Mouse (Mus musculus): Measurements from ENCODE around the gene Fancc. TPM values are rescaled to one million over a fixed set of nuclear protein-coding genes. Genes with fewer than 3 reads are reported as not detected.
"Not testable (repeated sequence)": the region's sequence is repeated elsewhere in the genome, so short reads cannot be mapped to it uniquely, and the experiment has no call there.

The Fancc gene
- total RNA-seq, 1 experiment from 2014 or later: 18.2 TPM

GRCm38 (mm10) chr13:63418148-63418547 lies 78.9 kb downstream of the Fancc start:
- no peak for DNase-seq

DNA sequence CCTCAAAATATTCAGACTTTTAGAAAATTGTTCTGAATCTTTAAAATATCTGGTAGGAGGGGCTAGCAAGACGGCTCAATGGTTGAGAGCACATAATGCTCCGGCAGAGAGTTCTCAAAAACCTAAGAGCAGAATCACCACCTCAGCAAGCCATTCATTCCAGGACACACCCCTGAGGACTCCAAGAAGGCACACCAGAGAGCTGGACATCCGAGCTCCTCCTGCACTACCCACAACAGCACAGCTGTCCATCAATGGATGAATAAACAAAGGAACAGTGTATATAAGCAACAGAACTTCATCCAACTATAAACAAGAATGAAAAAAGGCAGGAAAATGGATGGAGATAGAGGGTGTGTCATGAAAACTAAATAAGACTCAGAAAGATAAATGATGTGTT lies 80.3 kb downstream of the Fancc start:
- DNase-seq: no peak

- no peak for DNase-seq
Observed at GRCm38 (mm10) chr13:63412662-63413061, 84.4 kb downstream of the Fancc start.

DNA sequence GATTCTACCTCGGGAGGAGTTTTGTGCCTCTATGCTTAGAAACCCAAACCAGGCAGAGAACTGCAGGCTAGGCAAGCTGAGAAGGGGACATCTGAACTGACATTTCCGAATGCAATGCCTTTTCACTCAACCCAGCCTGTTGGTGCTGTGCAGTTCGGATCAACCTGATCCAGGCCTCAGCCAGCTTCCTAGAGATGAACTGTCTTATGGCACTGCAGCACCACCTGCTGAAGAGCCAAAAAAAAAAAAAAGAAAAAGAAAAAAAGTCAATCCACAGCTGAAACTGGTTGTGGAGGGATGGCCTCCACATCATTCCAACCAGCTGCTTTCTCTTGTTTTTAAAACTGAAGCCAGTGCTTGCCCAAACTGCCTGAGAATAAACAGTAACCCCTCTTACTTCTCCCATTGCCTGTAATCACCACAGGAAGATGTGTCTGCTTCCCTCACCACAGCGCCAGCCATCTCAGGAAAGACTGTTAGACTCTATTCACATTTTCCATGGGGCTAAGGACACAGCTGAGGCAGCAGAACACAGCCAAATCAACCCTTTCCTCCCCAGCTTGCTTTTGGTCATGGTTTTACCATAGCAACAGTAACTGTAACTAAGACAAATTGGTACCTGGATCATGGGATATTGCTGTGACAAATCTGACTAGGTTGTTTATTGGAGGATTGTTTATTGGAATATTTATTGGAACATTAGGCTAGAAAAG lies 85.6 kb downstream of the Fancc start:
- DNase-seq: no peak

DNA sequence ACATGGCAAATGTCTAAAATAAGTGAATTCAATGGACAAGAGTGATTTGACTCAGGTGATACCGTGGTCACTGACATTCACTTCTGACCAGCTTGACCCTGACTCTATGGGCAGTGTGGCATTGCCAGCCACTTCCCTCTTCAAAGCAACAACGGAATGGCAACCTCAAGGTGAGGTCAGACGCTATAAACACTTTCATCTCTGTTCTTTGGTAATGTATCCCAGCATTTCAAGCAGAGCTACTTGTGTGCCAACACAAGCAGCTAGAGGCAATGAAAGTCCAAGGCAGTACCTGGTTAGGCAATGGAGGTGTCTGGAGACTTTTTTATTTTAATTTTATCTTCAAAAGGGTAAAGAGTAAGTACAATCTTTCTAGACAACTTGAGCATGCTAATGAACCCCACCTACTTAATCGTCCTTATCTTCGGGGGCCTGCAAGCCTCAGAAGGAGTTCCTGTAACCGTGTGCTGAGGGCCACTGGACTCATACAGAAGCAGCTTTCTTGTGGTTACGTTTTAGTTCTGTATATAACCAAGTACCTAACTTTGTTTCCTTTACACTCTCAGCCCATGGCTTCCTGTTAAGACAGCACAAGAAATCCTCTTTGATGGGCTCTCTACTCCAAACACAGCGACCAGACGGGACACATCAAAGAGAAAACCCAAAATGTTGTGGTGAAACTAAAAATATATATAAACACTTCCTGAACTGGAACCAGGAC lies 86.3 kb downstream of the Fancc start:
- no peak for DNase-seq

- no peak for DNase-seq
Observed at GRCm38 (mm10) chr13:63405151-63405550, 91.9 kb downstream of the Fancc start.

GRCm38 (mm10) chr13:63404657-63405056 lies 92.4 kb downstream of the Fancc start:
- DNase-seq: no peak

DNA sequence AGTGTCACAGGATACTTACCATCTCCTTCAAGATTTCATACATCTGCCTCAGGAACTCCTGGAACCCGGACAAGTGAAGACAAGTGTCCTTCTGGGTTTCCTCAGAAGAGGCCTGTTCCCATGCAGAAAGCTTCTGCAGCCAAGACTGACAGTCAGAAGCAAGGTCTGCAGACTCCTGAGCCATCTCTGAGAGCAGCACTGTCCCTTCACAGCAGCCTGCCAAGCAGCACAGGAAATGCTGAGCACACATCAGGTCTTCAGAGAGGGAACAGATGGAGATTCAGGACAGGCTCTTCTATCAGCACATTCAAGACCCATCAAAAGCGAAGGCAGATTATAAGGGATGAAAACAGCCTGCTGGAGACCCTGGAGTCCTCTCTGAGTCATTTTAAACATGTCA lies 94.3 kb downstream of the Fancc start:
- DNase-seq: no peak

DNA sequence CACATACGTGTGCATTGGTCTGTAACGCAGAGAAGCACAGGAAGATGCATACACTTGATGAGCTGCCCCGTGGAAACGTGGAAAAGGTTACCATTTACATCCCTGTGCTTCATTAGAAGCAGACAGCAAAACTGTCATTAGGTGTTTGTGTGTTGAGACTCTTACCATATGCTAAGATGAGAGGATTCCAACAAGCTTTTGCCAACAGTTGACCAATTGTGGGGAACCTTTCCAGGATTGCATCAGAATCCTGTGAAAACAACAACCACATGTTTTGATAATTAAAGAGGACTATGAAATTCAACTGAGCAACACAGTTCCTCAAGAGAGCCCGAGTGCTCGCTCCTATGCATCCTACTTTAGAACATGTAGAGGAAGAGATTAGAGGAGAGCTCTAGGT lies 97.0 kb downstream of the Fancc start:
- no peak for DNase-seq

DNA sequence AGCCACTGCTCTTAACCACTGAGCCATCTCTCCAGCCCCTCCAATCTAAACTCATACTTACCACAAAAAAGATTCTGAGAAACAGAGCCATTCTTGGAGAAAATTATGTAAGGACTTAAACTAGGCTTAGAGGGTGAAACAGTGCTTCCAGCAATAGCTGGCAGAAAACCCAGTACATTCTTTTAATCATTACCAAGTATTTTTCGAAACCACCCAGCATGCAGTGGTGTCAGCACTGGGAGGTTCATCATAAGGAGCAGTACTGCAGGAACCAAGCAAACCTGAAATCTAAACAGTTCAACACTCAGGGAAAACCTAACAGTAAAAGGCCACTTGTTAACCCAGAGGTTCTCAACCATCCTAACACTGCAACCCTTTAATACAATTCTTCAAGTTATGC lies 99.7 kb downstream of the Fancc start:
- DNase-seq: no peak

GRCm38 (mm10) chr13:63394304-63395063 lies 102.6 kb downstream of the Fancc start:
- no peak for DNase-seq

DNA sequence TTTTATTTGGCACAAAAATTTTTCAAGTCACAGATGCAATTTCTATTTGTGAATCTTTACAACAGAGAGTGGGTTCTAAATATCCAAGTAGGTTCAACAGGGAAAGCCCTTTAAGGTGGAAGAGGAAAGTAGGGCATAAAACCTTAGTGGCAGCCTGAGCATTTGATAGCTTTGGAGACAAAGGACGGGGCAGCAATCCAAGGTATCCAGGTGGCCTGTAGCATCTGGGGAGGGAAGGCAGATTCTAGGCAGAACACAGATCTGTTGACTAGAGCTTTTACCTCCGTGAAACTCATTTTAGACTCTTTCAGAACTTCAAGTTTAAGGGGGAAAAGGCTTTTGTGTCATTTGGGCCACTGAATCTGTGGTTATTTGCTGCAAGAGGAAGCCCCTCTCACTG lies 111.8 kb downstream of the Fancc start:
- no peak for DNase-seq

- no peak for DNase-seq
Observed at GRCm38 (mm10) chr13:63384775-63385174, 112.3 kb downstream of the Fancc start.

DNA sequence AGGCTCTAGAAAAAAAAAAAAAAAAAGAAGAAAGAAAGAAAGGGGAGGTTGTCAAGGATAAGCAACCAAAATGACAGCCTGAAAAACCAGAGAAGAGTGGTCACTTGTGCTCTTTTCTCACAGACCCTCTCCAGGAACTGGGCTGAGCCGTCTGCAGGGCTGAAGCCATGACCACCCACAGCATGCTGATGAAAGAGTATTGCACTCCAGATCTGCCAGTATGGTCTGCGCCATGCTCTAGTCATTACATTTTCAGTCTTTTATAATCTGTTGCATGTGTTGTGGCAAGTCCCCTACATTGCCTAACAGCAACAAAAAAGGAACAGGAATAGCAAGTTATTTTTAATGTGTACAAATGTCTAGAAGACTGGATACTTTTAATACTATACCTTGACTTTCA lies 114.9 kb downstream of the Fancc start:
- DNase-seq: no peak

- no peak for DNase-seq
Observed at GRCm38 (mm10) chr13:63373460-63374166, 123.5 kb downstream of the Fancc start.

DNA sequence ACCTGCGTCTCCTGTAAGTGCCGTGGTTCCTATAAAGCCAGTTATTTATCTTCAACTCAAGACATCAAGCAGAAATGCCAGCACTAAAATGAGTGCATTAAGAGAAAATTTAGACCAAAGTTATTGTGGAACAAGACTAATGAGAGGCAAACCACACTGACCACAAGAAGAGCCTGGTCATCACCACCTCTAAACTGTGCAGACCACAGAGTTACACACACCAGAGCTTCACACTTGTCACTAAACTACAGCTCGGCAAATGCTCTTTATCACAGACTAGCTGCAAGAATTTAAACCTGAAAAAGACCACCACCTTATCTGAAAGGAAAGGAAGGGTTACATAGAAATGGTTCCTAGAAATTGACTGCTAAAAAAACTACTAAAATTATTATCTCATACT lies 135.3 kb downstream of the Fancc start:
- DNase-seq: no peak

DNA sequence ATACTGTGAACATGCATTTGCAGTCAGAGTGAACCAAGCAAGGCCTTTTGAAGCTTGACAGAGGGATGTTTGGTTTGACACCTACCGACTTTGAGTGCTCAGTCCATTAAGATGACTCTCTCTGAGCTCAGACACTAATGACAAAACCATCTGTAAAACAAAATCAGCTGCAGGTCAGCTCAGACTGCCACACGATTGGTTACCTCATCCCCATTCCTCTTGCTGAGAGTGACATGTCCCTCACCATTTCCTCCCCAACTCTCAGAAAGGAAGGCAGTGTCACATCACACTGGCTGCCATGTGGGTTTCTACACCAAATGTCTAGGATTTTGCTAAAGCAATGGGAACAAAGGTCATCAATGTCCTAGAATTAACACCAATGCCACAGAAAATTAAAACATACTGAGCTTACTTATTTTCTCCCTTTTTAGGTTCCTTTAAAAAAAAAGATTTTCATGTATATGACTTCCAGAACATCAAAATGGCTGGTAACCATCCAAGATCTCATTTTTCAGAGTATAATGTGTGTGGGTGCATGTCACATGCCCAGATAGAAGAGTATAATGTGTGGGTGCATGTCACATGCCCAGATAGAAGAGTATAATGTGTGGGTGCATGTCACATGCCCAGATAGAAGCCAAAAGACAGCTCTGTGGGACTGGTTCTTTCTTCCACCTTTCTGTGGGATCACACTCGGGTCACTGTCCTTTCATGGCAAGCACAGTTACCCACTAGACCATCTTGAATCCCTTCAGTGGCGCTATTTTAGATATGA lies 136.8 kb downstream of the Fancc start:
- DNase-seq: no peak

DNA sequence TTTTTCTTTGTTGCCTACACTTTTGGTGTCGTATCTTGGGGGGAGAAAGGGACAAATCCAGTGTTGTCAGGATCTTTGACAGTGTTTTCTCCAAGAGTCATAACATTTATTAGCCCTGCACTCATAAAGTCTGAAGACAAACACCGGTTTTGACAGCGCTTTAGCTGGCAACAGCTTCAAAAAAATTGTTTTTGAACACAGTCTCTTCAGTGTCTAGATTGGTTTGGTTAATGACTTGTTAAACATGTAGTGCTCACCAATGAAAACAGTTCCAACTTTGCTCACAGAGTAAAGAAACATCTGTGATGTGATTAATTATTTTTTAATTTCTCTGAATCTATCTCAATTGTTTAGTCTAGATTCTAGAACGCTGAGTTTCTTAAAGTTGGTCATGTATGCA lies 137.7 kb downstream of the Fancc start:
- DNase-seq: no peak

DNA sequence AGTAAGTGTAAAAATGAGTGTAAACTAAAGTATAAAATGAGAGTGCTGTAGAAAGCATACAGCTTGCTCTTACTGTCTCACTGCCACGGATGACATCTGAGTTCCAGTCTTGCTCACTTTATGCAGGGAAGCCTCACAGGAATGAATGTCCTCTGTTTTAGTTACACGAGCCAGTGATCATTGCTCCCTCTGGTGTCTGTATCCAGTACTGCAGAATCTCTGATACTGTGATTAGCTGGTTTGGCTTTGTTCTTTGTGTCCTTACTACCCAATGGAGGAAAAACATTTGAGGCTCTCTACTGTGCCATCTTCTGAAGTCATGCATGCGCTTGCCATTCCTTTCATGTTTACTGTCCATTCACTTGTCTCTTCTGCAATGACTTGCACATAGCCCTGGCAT lies 140.5 kb downstream of the Fancc start:
- DNase-seq: no peak

DNA sequence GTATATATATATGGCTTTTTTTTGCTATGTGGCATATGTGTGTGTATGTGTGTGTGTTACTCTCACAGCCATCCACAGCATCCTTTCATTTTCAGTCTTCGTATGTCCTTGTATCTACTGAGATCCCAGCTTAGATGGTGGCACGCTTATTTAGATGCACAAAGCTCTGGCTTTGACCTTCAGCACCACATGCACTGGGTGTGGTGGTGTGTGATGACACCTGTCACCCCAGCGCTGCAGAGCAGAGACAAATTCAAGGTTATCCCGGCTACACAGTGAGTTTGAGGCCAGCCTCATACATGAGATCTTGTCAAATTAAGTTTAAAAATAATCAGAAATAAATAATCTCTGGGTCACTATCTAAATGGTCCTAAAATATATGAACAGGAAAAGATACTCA lies 141.0 kb downstream of the Fancc start:
- no peak for DNase-seq

- DNase-seq: not testable (repeated sequence)
Observed at GRCm38 (mm10) chr13:63353312-63353711, 143.8 kb downstream of the Fancc start.

DNA sequence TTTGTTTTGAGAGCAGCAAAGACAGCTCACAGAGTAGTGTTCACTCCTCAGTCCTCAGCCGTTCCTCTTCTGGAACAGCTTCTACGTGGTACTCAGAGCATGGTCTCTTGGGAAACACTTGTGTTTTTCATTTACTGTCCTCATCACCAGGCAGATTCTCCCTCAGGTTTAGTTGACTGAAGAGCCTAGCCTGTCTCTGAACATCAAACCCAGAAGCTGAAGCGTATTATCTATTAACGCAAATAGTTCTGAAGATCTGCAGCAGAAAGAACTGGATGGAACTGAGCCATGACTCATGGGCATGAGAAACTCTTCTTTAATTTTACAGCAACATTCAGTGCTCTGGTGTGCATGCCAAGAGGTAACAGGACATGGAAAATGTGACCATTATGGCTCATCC lies 147.0 kb downstream of the Fancc start:
- no peak for DNase-seq

Data from adrenal gland, postnatal 25 days (tissue).